Mouse (Mus musculus) natural killer cell, adult 2 months (primary cell): ENCODE results near the gene Dlgap5.

Source experiments
- DNase-seq, 2 experiments: peaks; one replicate each; pipeline ENCODE4 v3.0.0; 2022; ENCODE audit warnings: low spot score in 2 of 2

Gene Dlgap5

DNA sequence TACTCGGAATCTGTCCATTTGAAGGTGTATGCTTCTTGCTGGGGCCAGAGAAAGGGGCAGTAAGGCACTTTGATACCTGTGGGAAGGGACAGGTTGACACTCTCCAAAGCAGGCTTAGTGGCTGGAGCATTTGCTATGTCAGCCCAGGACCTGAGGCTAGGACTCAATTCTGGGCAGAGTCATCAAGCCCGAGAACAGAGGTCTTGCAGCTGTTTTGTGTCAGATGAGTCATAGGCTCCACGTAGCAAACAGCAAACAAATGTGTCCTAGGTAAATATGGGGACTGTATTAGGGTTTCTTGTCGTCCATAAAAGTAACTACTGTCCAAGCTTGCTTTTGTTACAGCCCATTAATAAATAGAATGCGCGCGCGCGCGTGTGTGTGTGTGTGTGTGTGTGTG, 65.9 kb downstream of the Dlgap5 start:
- DNase-seq: no peak

DNA sequence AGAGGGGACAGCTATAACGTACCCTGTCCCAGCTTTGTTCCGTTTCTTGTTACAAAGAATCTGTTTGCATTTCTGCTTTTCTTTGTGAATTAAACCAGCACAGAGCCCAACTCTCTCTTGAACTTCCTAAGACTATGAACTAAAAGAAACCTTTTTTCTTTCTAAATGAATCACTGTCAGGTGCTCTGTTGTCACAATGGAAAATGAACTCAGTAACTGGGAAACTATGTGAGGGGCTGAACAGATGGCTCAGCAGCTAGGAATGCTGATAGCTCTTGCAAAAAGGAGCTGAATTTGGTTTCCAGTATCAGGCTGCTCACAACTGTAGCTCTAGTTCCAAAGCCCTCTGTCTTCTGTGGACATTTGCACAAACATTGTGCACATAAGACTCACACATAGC, 67.2 kb downstream of the Dlgap5 start:
- DNase-seq: no peak

GRCm38 (mm10) chr14:47346715-47347114, 71.5 kb downstream of the Dlgap5 start:
- DNase-seq: no peak

DNA sequence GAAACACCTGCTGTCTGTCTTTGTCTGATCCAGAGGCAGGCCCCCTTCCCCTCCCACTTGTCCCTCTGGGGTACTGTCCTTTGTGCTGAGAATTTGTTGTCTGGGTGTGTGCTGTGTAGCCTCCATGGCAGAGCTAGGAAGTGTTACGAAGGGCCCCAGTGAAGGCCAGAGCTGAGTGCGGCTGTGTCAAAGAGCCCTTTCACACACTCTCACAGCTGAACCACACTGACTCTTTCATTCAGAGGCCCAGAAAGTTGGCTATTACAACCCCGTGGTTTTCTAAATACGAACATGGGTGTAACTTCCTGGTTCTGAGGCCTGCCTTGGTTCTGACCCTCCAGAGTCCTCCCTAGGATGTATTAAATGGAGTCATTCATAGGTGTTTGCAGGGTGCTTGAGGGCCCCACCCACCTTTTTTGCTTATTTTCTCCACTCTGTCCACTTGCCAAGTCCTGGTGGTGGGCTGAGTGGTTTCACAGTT, 76.4 kb downstream of the Dlgap5 start:
- peak; percentile 74 to 85 for DNase-seq

DNA sequence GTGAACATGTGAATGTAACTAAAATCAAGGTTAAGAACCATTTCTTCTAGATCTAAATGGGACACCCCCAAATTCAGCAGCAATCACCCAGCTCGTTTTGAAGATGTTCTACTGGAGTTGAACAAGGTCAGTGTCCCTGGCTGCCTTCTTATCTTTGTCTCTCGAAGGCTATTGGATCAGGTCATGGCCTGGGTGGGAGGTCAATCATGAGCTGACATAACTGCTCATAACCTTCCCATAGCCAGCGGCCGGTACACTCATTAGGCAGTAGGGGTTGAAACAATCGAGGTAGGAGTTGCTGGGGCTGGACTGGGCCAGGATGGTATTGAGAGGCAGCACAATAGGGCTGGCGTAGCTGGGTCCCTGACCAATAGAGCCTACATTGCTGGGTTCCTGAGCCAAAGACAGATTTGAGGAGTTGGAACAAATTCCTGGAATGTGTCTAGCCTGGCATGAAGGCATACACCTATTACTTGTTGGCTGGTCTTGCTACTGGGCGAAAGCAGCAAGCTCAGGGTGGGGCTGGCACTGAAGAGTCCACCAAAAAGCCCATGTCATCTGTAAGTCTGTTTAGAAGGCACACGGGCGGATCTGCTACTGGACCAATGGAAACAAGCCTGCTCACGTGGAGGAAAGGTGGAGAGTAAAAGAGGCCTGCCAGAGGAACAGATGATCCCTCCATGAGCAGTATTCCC, 77.8 kb downstream of the Dlgap5 start:
- no peak for DNase-seq
